Mouse (Mus musculus) heart, embryonic 10.5 days (tissue): ENCODE results near the gene Fbxl15. TPM values are rescaled to one million over a fixed set of nuclear protein-coding genes. Genes with fewer than 3 reads are reported as not detected.

Source experiments
- DNase-seq: peaks from one replicate; pipeline ENCODE4 v3.0.0-alpha.2; 2017; ENCODE audit warnings: low spot score
- H3K27ac ChIP-seq: fragments of 300-500 bp; sonication (generic); 2 replicates; pipeline ENCODE4 v1.5.1; 2016; ENCODE audit warnings: mild to moderate bottlenecking
- H3K27me3 ChIP-seq: fragments of 300-500 bp; sonication (generic); 2 replicates; pipeline ENCODE4 v1.6.1; 2016; ENCODE audit warnings: mild to moderate bottlenecking; ENCODE audit not compliant: poor library complexity, insufficient read depth, severe bottlenecking
- H3K36me3 ChIP-seq: fragments of 300-500 bp; sonication (generic); 2 replicates; pipeline ENCODE4 v1.6.1; 2016; ENCODE audit warnings: mild to moderate bottlenecking, moderate library complexity
- H3K4me1 ChIP-seq: fragments of 300-500 bp; sonication (generic); 2 replicates; pipeline ENCODE4 v1.6.1; 2016; ENCODE audit warnings: mild to moderate bottlenecking
- H3K4me3 ChIP-seq: fragments of 300-500 bp; sonication (generic); 2 replicates; pipeline ENCODE4 v1.5.1; 2016; ENCODE audit warnings: mild to moderate bottlenecking, moderate library complexity
- H3K9me3 ChIP-seq: fragments of 300-500 bp; sonication (generic); 2 replicates; pipeline ENCODE4 v1.6.1; 2016; ENCODE audit warnings: mild to moderate bottlenecking, moderate library complexity
- WGBS: fragments of 180-500 bp; shearing (Covaris S2); methylation state at CpG from one replicate; pipeline ENCODE4 v1.1.7; 2016; 5-methylcytosine and 5-hydroxymethylcytosine counted together
- polyA plus RNA-seq: library from polyadenylated mRNA; unstranded; fragments of >200 nt; fragmentation: Nextera tagmentation; extraction: Ambion mirVana; gene quantifications from 2 replicates; pipeline ENCODE4 v1.2.1, GENCODE M21; 2016

Fbxl15 gene
- polyA plus RNA-seq, 1 experiment from 2014 or later, result 11.3 TPM

DNA sequence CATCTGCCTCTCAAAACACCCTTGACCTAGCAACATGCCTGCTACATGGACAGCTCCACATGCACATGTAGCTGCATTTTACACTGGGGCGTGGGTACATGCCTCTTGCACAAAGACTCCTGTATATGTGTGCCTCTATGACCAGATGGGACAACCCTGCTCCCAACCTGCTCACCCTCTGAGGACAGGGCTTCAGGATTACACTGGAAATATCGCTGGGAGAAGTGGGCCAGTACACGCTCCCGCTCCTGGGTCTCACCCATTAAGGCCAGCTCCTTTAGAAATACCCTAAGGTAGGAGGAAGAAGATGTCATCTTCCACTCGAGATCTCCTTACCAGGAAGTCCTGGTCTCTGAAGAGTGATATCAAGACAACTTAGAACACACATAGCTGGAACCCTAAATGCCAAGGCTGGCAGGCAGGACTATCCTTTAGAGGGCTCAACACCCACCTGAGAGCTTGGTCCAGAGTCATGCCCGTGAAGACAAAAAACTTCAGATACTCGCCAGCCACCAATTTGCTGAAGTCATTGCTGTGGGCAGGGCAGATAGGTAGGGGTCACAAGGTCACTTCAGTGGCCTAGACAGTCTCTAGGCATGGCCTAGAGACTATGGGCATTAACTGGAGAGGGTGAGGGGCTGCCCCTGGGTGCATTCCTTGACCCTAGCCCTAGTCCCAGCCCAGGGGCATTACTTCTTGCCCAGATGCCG is 7.8 kb upstream of the Fbxl15 start:
- H3K9me3 ChIP-seq, result no peaks in the 10 kb centered on the region
- H3K27ac ChIP-seq, result no peak overlapping the region
- WGBS, result 76% methylated on average over 8 of the region's 8 CpGs
- no peak overlapping the region for H3K4me3 ChIP-seq
- DNase-seq, result no peak
- H3K4me1 ChIP-seq, result peaks cover 40% of the 10 kb centered on the region
- peaks cover 100% of the 10 kb centered on the region for H3K27me3 ChIP-seq
- no peaks in the 10 kb centered on the region for H3K36me3 ChIP-seq

DNA sequence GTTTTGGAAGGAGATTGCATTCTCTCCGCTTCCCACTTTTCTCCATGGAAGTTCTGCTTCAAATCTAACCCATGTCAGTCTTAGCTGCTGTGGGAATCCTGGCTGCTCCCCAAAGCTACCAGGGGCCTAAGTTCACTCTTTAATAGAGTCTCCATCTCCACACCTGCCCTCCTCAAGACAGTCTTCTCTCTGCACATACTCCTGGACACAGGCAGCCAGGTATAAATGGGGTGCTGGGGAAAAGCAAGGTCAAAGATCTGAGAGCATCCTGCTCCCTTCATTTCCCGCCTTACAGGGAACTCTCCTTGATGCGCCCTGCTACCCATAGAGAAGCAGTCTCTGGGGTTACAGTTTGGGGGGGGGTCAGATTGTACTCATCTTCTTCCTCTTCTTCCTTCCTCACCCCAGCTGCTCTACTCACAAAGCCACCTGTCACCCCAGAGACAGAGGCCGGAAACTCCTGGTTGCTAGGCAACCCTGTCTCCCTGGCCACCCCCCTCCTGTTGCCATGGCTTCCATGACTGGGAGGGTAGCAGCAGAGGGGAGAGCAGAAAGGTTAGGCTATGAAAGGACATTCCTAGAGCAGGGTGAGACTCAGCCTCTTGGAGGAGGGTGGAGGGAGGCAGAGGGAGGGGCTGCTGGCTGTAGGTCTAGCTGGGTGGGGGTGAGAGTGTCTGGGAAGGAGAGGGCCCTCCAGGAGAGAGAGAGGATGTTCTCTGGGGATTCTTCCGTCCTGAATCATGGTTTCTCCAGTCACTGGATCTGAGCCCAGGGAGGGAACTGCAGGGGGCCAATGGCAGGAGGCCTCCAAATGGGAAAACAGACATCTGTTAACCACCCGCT is 6.7 kb upstream of the Fbxl15 start:
- no peak for DNase-seq
- Histone ChIP-seq H3K27ac (no peak overlapping the region), H3K9me3 (no peaks in the 10 kb centered on the region), H3K27me3 (peaks cover 100% of the 10 kb centered on the region), H3K36me3 (no peaks in the 10 kb centered on the region), H3K4me3 (no peak overlapping the region), H3K4me1 (peaks cover 29% of the 10 kb centered on the region)
- 33% methylated on average over 6 of the region's 6 CpGs for WGBS

DNA sequence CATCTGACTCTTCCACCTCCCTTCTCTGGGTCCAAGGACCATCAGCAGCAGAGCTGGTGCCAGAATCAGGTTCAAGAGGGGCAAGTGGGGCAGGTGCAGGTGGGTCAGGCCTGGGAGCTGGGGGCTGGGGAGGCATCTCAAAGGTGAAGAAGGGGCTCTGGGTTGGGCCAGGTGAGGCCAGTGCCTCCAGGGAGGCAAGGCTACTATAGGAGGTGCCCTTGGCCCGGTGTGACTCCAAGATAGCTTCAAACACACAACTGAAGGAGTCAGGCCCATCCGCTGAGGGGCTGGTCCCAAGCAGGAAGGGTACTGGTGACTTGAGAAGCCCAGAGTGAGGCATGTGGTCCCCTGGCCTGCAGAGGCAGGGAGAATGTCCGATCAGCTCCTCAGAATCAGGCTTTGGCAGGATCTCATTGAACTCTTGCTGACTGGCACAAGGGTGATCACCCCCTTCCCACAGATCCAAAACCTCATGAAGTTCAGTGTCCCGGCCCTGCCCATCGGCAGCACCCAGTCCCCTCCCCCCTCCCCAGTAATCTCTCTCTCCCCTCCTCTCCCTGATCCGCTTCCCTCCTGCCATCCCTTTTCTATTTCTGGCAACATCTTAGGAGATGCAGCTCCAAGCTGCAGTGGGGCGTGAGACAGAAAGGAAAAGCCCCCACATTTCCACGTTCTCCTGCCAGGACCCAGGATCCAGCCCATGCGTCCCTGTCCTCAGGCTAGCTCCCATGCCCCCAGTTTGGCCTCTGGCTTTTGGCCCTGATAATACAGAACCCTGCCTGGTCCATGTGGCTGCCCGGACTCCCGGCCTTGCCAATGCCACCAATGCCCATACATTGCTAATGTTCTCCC is 5.6 kb upstream of the Fbxl15 start:
- no peak for DNase-seq
- Histone ChIP-seq H3K4me1 (peaks cover 31% of the 10 kb centered on the region), H3K27ac (no peak overlapping the region), H3K36me3 (no peaks in the 10 kb centered on the region), H3K4me3 (no peak overlapping the region), H3K9me3 (no peaks in the 10 kb centered on the region), H3K27me3 (peaks cover 100% of the 10 kb centered on the region)
- WGBS, result 47% methylated on average over 11 of the region's 11 CpGs

- no peak for DNase-seq
- no peak overlapping the region for H3K4me3 ChIP-seq
- H3K4me1 ChIP-seq, result peaks cover 31% of the 10 kb centered on the region
- H3K27me3 ChIP-seq, result peaks cover 95% of the 10 kb centered on the region
- H3K9me3 ChIP-seq, result no peaks in the 10 kb centered on the region
- no peaks in the 10 kb centered on the region for H3K36me3 ChIP-seq
- no peak overlapping the region for H3K27ac ChIP-seq
- 70% methylated on average over 13 of the region's 13 CpGs for WGBS
Measured at GRCm38 (mm10) chr19:46322996-46323572, 4.9 kb upstream of the Fbxl15 start.

GRCm38 (mm10) chr19:46323716-46324115 is 4.3 kb upstream of the Fbxl15 start:
- Histone ChIP-seq H3K27me3 (peaks cover 89% of the 10 kb centered on the region), H3K27ac (no peak overlapping the region), H3K4me3 (no peak overlapping the region), H3K4me1 (peaks cover 32% of the 10 kb centered on the region), H3K36me3 (no peaks in the 10 kb centered on the region), H3K9me3 (no peaks in the 10 kb centered on the region)
- 80% methylated on average over 5 of the region's 5 CpGs for WGBS
- no peak for DNase-seq

DNA sequence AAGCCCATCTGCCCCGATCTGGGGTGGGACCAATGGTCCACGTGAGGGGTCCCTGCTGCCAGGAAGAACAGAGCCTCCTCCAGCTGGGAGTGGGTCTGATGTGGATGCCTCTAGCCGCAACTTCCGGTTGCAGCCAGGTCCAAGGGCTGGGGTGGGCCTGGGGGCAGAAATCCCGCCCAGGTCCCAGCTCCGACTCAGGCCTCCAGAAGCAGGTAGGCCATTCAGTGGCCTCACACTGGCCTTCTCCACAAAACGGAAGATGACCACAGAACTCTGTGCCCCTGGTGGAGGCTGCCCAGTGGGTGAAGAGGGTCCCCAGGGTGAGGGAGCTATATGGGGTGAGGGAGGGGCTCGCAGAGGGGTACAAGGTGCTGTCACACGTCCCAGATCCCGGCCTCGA is 3.6 kb upstream of the Fbxl15 start:
- whole genome bisulfite sequencing, result 57% methylated on average over 11 of the region's 11 CpGs
- no peaks in the 10 kb centered on the region for H3K36me3 ChIP-seq
- no peak for DNase-seq
- H3K27me3 ChIP-seq, result peaks cover 89% of the 10 kb centered on the region
- no peak overlapping the region for H3K27ac ChIP-seq
- H3K4me3 ChIP-seq, result no peak overlapping the region
- no peaks in the 10 kb centered on the region for H3K9me3 ChIP-seq
- H3K4me1 ChIP-seq, result peaks cover 32% of the 10 kb centered on the region

DNA sequence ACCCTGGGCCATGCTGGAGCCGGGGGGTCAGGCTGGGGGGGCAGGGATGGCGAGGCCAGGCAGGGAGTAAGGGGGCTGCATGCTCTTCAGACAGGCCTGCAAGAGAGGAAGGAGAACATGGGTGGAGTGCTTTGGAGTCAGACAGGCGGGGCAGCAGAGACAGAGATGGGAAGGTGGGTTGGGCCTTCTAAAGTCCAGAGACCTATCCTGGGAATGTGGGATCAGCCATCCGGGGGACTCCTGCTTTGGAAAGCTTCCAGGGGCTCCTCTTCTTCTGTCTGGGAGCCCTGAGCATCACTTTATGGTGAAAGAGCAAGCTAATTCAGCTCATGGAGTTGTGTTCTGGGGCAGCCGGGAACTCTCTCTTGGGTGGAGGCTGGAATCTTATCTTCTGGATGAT is 3.1 kb upstream of the Fbxl15 start:
- WGBS, result 58% methylated on average over 5 of the region's 5 CpGs
- Histone ChIP-seq H3K36me3 (no peaks in the 10 kb centered on the region), H3K27me3 (peaks cover 84% of the 10 kb centered on the region), H3K4me1 (peaks cover 36% of the 10 kb centered on the region), H3K9me3 (no peaks in the 10 kb centered on the region), H3K27ac (no peak overlapping the region), H3K4me3 (no peak overlapping the region)
- DNase-seq, result no peak

DNA sequence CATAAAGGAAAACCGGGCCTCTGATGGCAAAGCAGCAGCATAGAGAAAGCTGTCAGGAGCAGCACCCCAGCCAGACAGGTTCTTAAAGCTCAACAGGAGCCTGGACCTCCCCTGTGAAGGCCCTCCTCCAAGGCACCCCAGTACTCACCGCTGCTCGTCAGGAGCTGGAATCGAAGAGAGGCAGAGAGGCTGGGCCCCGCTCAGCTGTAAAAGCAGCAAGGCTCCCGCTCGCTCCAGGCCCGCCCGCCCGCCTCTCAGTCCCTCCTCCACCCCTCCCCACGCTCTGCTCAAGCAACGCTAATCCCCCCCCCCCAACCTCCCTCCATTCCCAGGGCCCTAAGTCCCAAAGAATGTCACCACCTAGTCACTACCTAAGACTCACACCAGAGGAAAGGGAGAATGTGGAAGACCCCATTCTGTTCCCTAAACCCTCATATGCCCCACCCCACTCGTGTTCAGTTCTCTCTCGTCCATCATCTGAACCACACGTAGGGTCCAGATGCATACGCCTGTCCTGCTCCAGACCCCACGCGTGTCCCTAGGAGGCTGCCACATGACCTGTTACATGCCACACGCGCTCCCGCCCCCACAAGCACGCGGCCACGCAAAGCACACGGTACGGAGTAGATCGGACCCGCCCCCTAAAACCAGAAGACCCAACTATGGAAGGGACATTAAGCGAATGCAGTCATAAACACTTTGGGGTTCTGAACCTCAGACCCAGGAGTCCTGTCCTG is 1.8 kb upstream of the Fbxl15 start:
- 5% methylated on average over 29 of the region's 29 CpGs for WGBS
- Histone ChIP-seq H3K27me3 (peaks cover 71% of the 10 kb centered on the region), H3K36me3 (peaks cover 10% of the 10 kb centered on the region), H3K9me3 (no peaks in the 10 kb centered on the region), H3K4me3 (0 out of 2 replicates have a peak overlapping the region, but pooled peaks have one; percentile 42), H3K27ac (no peak overlapping the region), H3K4me1 (peaks cover 39% of the 10 kb centered on the region)
- DNase-seq, result no peak

GRCm38 (mm10) chr19:46326756-46327305 is 1.2 kb upstream of the Fbxl15 start, which contains the start of gene Psd:
TSS of gene Psd (minus strand) at chr19:46327156.
- H3K4me3 ChIP-seq, result peak within 1 kb of the TSS; percentile 79
- peaks cover 65% of the 10 kb centered on the region for H3K27me3 ChIP-seq
- H3K4me1 ChIP-seq, result peaks cover 35% of the 10 kb centered on the region
- no peak for DNase-seq
- no peaks in the 10 kb centered on the region for H3K9me3 ChIP-seq
- peaks cover 16% of the 10 kb centered on the region for H3K36me3 ChIP-seq
- under 1% methylated on average over 35 of the region's 35 CpGs for WGBS
- peak within 1 kb of the TSS; percentile 82 for H3K27ac ChIP-seq

DNA sequence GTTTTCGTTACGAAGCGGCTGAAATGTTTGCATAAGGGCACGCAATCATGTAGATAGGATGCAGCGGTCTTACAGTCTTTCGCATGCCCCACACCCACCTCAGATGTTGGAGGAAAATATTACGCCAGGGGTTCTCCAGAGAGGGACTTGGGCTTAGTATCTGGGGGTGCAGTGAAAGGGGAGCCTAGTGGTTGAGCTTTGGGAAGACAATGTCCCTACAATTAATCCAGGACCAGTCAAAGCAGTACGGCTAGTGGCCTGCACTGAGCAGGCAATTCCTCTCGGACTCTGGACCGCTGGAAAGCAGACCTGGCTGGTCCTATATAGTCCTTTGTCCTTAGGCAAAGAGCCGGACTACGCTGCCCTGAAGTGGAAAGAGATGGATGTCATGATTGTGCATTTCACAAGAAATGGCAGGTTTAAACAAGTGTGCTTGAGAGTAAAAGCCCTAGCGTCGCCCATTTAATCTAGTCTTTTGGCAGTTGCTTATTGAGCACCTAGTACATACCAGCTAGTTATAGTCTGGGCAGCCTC is 386 bp upstream of the Fbxl15 start:
- H3K4me1 ChIP-seq, result peaks cover 35% of the 10 kb centered on the region
- peak overlapping the region; percentile 79 for H3K4me3 ChIP-seq
- WGBS, result 28% methylated on average over 14 of the region's 14 CpGs
- no peak for DNase-seq
- H3K27me3 ChIP-seq, result peaks cover 57% of the 10 kb centered on the region
- peaks cover 24% of the 10 kb centered on the region for H3K36me3 ChIP-seq
- H3K9me3 ChIP-seq, result no peaks in the 10 kb centered on the region
- peak overlapping the region; percentile 82; the same call in 1 of the 2 replicates for H3K27ac ChIP-seq

GRCm38 (mm10) chr19:46329031-46329641 is 1.2 kb downstream of the Fbxl15 start:
- H3K27ac ChIP-seq, result peak overlapping the region; percentile 82
- peaks cover 24% of the 10 kb centered on the region for H3K36me3 ChIP-seq
- peak; percentile 76 for DNase-seq
- H3K9me3 ChIP-seq, result no peaks in the 10 kb centered on the region
- H3K4me3 ChIP-seq, result peak overlapping the region; percentile 79
- WGBS, result 3% methylated on average over 54 of the region's 54 CpGs
- peaks cover 35% of the 10 kb centered on the region for H3K4me1 ChIP-seq
- peaks cover 42% of the 10 kb centered on the region for H3K27me3 ChIP-seq
